Mouse (Mus musculus): ENCODE data around the gene Cpt1c.

- TF ChIP-seq POLR2A (IDR thresholded peaks at IDR 0.05; ENCODE audit: insufficient read depth, low read depth, low read length) (no peak), CTCF (IDR thresholded peaks at IDR 0.05; ENCODE audit: insufficient read depth, low read depth, low read length) (no peak)
Measured at GRCm38 (mm10) chr7:44956266-44956665, 18.4 kb downstream of the Cpt1c start.
